Mouse (Mus musculus) bone marrow macrophage, adult 2 months (primary cell): ENCODE measurements around the gene Arhgap21.

Experiments used
- CTCF ChIP-seq: IDR thresholded peaks from 2 replicates; pipeline ENCODE4 v1.5.1; 2012; ENCODE audit warnings: low read depth, mild to moderate bottlenecking, low read length, moderate library complexity
- POLR2A ChIP-seq: IDR thresholded peaks from 2 replicates; pipeline ENCODE4 v1.6.1; 2012; ENCODE audit warnings: mild to moderate bottlenecking, low read depth, low read length, borderline replicate concordance

- TF ChIP-seq CTCF (no peak), POLR2A (no peak)
Observed at GRCm38 (mm10) chr2:20902981-20903645, 65.6 kb downstream of the Arhgap21 start.
